Mouse (Mus musculus): ENCODE measurements at regions not wholly inside any gene's neighbourhood (a gene's known extent, or its start where the extent isn't known, plus 50 kb on each side); places are given as distances from the start of the nearest gene placed in this dataset.

- DNase-seq (ENCODE audit: low spot score in 2 of 2): no peak
Observed at GRCm38 (mm10) chr7:136417327-136417726, 477.1 kb upstream of the Mgmt start.

- DNase-seq (ENCODE audit: low spot score in 2 of 2): no peak
Observed at GRCm38 (mm10) chr7:136423846-136424531, 470.4 kb upstream of the Mgmt start.

- DNase-seq (ENCODE audit: low spot score in 2 of 2): no peak
Observed at GRCm38 (mm10) chr7:136427164-136427563, 467.2 kb upstream of the Mgmt start.

- no peak for DNase-seq (ENCODE audit: low spot score in 2 of 2)
Observed at GRCm38 (mm10) chr7:136430085-136431011, 464.1 kb upstream of the Mgmt start.

GRCm38 (mm10) chr7:136433699-136434098, 460.7 kb upstream of the Mgmt start:
- peak in 1 of 2 experiments; percentile 24 for DNase-seq (ENCODE audit: low spot score in 2 of 2)

GRCm38 (mm10) chr7:136434510-136434909, 459.9 kb upstream of the Mgmt start:
- peak in 1 of 2 experiments; percentile 18 for DNase-seq (ENCODE audit: low spot score in 2 of 2)

- DNase-seq (ENCODE audit: low spot score in 2 of 2): no peak
Observed at GRCm38 (mm10) chr7:136443436-136443835, 451.0 kb upstream of the Mgmt start.

GRCm38 (mm10) chr7:136445091-136445490, 449.3 kb upstream of the Mgmt start:
- no peak for DNase-seq (ENCODE audit: low spot score in 2 of 2)

GRCm38 (mm10) chr7:136449286-136449685, 445.1 kb upstream of the Mgmt start:
- no peak for DNase-seq (ENCODE audit: low spot score in 2 of 2)

GRCm38 (mm10) chr7:136451672-136452361, 442.6 kb upstream of the Mgmt start:
- no peak for DNase-seq (ENCODE audit: low spot score in 2 of 2)

GRCm38 (mm10) chr7:136452561-136452960, 441.9 kb upstream of the Mgmt start:
- no peak for DNase-seq (ENCODE audit: low spot score in 2 of 2)

- no peak for DNase-seq (ENCODE audit: low spot score in 2 of 2)
Observed at GRCm38 (mm10) chr7:136457171-136457570, 437.2 kb upstream of the Mgmt start.

- no peak for DNase-seq (ENCODE audit: low spot score in 2 of 2)
Observed at GRCm38 (mm10) chr7:136457867-136458448, 436.5 kb upstream of the Mgmt start.

GRCm38 (mm10) chr7:136477135-136477534, 417.3 kb upstream of the Mgmt start:
- DNase-seq (ENCODE audit: low spot score in 2 of 2): no peak

- no peak for DNase-seq (ENCODE audit: low spot score in 2 of 2)
Observed at GRCm38 (mm10) chr7:136480641-136481202, 413.7 kb upstream of the Mgmt start.

- no peak for DNase-seq (ENCODE audit: low spot score in 2 of 2)
Observed at GRCm38 (mm10) chr7:136483237-136483636, 411.2 kb upstream of the Mgmt start.

- DNase-seq (ENCODE audit: low spot score in 2 of 2): no peak
Observed at GRCm38 (mm10) chr7:136487556-136487955, 406.9 kb upstream of the Mgmt start.

GRCm38 (mm10) chr7:136494862-136495261, 399.6 kb upstream of the Mgmt start:
- DNase-seq (ENCODE audit: low spot score in 2 of 2): no peak

- DNase-seq (ENCODE audit: low spot score in 2 of 2): no peak
Observed at GRCm38 (mm10) chr7:136496335-136497242, 397.8 kb upstream of the Mgmt start.

- no peak for DNase-seq (ENCODE audit: low spot score in 2 of 2)
Observed at GRCm38 (mm10) chr7:136500059-136500458, 394.4 kb upstream of the Mgmt start.

Measured in layer of hippocampus, adult 18-20 months (tissue).